Mouse (Mus musculus) central nervous system, embryonic 18 days (tissue): ENCODE data around the gene Ocrl. TPM values are rescaled to one million over a fixed set of nuclear protein-coding genes. Genes with fewer than 3 reads are reported as not detected.

Experiments used
- polyA plus RNA-seq: library from polyadenylated mRNA; depleted of rRNA; stranded (reverse); fragments of >200 nt; gene quantifications from 2 replicates; pipeline ENCODE4 v1.2.3, GENCODE M21; 2012; rRNA removed

Ocrl gene
- 44.0 and 47.9 TPM in 2 replicates for polyA plus RNA-seq

GRCm38 (mm10) chrX:47912306-47912792 lies at the start of gene Ocrl:
Gene Ocrl, plus strand, starts transcription at chrX:47912387.

GRCm38 (mm10) chrX:47892431-47893024 lies 19.7 kb upstream of the Ocrl start, which contains the start of gene Smarca1:
Gene Smarca1, minus strand, starts transcription at chrX:47892974.

Other genes with a start within 250 kb of the Ocrl start
- gene Smarca1, start 19.4 kb upstream of the Ocrl start, polyA plus RNA-seq, result 22.8 and 23.2 TPM in 2 replicates
- gene Apln, start 122.5 kb downstream of the Ocrl start, polyA plus RNA-seq, result 5.3 and 6.8 TPM in 2 replicates
- gene Xpnpep2, start 196.3 kb downstream of the Ocrl start, polyA plus RNA-seq, result 0.40 and 0.47 TPM in 2 replicates
- 0.52 and 0.57 TPM in 2 replicates for gene Sash3, start 234.0 kb downstream of the Ocrl start, polyA plus RNA-seq